Mouse (Mus musculus): ENCODE results near the gene Cd244a.

Gene Cd244a

GRCm38 (mm10) chr1:171584584-171584983, 25.6 kb downstream of the Cd244a start:
- no peak for DNase-seq

- DNase-seq: no peak
Observed at GRCm38 (mm10) chr1:171604686-171605085, 45.7 kb downstream of the Cd244a start.

- DNase-seq: no peak
Observed at GRCm38 (mm10) chr1:171606656-171607055, 47.7 kb downstream of the Cd244a start.

GRCm38 (mm10) chr1:171607176-171607575, 48.2 kb downstream of the Cd244a start, which contains the start of gene Ly9:
Gene Ly9 (minus strand): TSS chr1:171607410.
- DNase-seq: peak; percentile 68 to 76

DNA sequence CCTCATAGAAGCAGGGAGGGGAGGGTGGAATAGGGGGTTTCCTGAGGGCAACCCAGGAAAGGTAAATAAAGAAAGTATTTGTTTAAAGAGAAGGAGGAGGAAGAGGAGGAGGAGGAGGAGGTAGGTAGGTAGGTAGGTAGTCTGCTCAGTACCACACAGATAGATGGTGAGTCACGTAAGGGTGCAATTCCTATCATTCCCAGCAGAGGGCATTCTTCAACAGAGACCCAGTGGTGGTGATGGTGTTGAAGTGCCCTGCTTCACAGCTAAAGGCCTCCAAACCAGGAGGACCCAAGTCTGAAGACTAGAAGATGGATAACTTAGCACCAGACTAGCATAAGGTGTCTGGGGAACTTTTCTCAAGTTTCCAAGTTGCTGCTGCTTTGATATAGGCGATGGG, 51.0 kb downstream of the Cd244a start:
- no peak for DNase-seq

GRCm38 (mm10) chr1:171610781-171611180, 51.8 kb downstream of the Cd244a start:
- DNase-seq: no peak

DNA sequence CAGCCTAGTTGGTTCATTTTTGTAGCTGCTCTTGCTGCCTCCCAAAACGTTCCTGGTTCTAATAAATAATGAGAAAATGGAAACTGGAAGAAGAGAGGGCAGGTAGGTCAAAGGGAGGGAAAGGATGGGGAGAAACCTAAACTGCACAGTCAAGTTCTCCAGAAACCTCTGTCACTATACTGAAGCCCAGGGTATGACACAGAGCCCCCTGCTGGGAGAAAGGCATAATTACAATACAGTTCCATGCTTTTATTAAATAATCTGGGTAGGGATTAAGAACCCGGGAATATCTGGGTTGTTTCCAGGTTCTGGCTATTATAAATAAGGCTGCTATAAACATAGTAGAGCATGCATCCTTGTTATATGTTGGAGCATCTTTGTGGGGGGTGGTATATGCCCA, 55.0 kb downstream of the Cd244a start:
- DNase-seq: no peak

GRCm38 (mm10) chr1:171616881-171617515, 58.0 kb downstream of the Cd244a start:
- no peak for DNase-seq

DNA sequence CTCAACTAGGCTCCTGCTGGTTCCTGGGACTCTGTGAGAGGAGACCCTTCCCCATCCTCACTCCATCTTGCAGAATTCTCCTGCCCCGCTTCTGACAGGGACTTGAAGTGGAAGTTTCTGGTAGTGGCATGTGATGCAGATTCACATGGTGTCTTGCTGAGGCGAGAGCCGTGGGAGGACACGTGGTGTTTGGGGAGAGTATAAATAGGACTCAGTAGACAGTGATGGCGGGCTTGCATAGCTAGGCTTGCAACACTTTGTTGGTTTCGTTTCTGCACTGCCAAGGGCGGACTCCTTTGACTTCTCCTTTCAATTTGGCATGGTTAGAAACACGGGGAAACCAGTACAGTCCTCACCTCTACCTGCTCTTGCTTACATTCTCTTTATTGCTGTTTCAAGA, 60.0 kb downstream of the Cd244a start:
- peak; percentile 52 to 61 for DNase-seq

DNA sequence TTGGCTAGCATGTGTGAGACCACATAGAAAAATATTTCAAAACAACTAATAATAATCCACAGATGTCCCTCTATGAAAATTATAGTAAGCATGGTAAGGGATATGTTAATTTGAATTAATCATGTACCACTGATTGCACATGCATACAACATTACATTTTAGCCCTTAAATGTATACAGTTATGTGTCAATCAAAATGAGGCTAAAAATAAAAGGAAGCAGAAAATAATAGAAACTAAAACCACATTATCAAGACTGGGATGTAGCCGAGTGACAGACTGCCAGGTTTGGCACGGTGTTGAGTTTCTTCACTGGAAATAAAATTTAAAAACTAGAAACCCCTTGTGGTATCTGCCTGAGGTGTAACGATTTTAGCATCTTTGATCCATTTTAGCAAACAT, 60.7 kb downstream of the Cd244a start:
- DNase-seq: no peak

DNA sequence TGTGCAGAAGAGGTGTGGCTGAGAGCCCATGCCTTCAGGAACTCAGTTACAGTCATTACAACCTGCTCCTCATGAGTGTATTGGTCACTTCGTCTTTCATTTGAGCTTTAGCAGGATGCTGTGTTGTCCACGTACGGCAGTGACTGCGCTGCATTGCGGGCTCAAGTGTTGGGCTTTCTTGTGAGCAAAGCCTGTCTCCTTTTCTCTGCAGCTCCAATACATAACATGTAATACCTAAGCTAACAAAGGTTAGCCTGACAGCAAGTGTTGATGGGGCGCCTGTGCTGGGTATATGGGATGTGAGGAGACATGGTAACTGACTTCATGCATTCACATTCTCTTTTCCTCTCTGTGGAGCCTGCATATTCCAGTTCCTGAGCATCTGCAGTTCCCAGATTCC, 61.1 kb downstream of the Cd244a start:
- DNase-seq: no peak

- DNase-seq: no peak
Observed at GRCm38 (mm10) chr1:171627801-171628200, 68.8 kb downstream of the Cd244a start.

DNA sequence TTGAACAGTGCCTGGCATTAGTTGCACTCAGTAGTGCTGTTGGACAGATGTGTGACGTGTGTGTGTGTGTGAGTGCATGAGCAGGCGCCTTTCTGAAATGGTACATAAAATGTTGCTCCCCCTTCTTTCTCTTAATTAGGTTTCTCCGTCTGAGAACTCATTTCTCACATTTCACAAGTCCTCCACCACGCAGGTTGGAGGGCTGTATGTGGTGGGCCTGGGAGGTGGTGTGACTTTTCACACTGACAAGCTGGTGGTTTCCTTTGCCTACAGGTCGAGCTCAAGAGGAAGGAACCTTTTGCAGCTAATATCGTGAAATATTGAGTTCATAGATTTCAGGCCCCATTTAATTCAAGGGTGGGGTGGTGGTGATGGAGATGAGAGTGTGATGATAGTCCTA, 70.2 kb downstream of the Cd244a start:
- no peak for DNase-seq

DNA sequence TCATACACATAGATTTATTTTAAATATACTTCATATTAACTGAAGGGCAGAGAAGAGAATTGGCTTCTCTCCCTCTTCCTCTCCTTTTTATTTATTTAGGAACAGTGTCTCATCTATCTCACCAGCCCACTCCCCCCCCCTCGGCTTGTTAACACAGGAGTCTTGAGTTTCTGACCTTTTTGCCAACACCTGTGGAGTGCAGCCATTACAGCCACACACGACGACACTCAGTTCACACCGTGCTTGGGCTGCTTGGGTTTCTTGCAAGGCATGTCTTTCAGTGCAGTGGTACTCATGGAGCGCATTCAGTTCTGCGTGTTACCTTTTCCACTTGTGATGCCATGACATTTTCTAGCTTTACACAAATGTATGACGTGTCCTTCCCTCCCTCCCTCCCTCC, 71.0 kb downstream of the Cd244a start:
- DNase-seq: no peak

GRCm38 (mm10) chr1:171630912-171631311, 71.9 kb downstream of the Cd244a start:
- DNase-seq: no peak

- no peak for DNase-seq
Observed at GRCm38 (mm10) chr1:171631447-171631846, 72.5 kb downstream of the Cd244a start.

- DNase-seq: no peak
Observed at GRCm38 (mm10) chr1:171635696-171636095, 76.7 kb downstream of the Cd244a start.

DNA sequence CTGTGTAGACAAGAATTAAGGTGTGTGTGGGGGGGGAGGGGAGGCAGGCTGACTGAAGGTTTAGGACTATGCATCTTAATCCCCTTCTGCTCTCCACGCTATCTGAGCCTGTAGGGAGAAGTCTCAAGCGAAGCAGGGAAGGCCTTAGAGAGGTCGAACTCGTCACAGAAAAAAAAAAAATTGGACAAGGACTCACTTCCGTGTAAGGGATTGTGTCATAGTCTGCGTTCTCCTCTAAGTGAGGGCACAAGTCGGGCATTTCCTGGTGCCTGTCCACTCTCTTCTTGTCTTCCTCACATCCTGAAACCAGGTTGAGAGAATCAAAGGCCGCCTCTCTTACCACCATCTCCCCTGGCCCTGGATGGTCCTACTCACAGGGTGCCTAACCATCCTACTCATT, 78.1 kb downstream of the Cd244a start:
- no peak for DNase-seq

DNA sequence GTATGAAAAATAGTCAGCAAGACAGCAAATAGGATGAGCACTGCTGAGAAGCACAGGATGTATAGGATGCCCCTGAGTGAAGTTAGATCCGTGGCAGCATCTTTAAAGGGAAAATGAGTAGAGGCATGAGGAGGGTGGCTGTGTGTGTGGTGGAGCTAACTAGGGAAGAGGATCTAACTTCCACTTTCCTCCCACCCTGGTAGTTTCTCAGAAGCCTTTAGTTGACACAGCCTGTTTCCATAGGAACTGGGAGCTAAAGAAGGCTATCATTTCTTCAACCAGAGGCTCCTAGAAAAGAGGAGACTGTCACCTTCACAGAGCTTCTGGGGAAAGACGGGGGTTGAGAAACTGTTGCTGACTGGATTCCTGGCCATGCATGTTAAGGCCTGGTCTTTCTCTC, 79.7 kb downstream of the Cd244a start:
- no peak for DNase-seq

DNA sequence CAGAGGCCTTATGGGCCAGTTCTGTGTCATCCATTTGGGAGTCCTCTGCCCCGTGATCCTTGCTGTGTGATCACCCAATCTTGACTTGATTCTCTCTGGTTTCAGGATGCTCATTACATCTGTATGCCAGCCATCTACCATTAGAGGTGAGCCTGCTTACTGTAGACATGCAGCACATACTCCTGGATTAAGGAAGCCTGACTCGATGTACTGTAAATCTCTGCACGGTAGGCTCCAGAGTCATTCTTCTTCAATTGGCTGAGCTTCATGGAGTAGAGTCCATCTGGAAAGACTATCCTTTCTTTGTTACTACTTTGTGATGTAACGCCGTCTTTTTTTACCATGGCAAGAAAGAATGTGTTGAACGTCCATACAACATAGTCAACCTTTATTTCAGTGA, 81.8 kb downstream of the Cd244a start:
- DNase-seq: no peak

GRCm38 (mm10) chr1:171643612-171644011, 84.6 kb downstream of the Cd244a start:
- DNase-seq: peak; percentile 28 to 41

DNA sequence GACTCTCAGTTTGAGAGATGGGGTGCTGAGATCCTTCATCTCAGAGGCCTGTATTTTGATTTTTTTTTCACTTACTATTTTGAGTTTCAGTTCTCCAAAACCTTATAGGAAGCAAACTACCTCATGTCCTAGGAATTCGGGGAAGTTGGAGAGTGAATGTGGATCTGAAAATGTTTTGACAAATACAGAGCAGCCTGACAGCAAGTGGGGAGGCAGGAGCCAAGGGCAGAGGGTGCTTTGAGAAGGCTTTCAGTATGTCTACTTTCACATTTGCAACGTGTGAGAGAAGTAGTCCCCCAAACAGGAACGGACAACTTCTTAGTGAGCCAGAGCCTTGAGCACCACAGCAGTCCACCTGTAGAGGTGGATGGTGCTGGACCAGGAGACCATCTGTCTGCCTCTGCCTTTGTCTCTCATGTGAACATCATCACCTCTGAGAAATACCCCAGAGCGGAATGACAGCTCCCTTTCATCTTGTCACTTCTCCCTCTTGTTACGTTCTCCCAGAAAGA, 87.5 kb downstream of the Cd244a start:
- peak in 1 of 2 experiments; percentile 26 for DNase-seq

GRCm38 (mm10) chr1:171647716-171648115, 88.7 kb downstream of the Cd244a start:
- no peak for DNase-seq

DNA sequence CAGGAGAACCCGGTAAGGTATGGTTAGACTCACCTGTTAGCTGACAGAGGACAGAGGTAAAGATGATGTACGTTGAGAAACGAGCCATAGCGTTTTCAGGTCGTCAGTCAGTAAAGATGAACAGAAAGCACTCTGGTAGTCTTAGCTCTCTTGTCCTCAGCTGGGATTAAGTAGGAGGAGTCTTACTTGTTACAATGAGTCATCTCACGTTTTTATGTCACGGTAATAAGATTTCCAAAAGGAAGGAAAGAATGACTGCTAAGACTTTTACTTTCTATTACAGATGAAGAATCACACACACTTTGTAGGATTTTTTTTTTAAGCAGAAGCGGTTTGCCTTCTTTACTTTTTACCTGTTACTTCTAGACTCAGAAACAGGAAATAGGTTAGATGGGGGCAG, 89.8 kb downstream of the Cd244a start:
- no peak for DNase-seq

DNA sequence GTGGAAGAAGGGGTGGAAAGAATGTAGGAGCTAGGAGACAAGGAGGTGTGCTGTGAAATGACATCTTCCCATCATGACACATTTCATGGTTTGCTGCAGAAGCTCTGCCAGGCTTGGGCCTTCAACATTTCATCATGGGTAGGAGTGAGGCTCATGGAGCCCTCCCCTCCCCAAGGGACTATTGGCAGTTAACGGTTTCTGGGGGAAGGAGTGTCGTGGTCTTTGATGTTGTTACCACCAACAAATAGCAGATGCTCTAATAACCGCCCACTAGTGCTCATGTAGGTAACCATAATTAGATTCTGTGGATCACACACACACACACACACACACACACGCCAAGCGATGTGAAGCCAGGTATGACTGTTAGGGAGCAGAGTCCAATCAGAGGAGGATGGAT, 93.7 kb downstream of the Cd244a start, which contains the start of gene Slamf7:
Slamf7 (minus strand) TSS at position 302 of the 400 bp plus-strand sequence.
- DNase-seq: no peak
